Mouse (Mus musculus): ENCODE data around the gene Prss57.

- peak; percentile 98 for TF ChIP-seq CTCF (IDR thresholded peaks at IDR 0.05)
- TF ChIP-seq EP300 (IDR thresholded peaks at IDR 0.05) = no peak
Measured at GRCm38 (mm10) chr10:79768400-79768799, 22.4 kb downstream of the Prss57 start.

All from lung, postnatal 0 days (tissue).